Mouse (Mus musculus): ENCODE measurements around the gene Spint5. TPM values are rescaled to one million over a fixed set of nuclear protein-coding genes. Genes with fewer than 3 reads are reported as not detected.
"Not testable (repeated sequence)": the region's sequence is repeated elsewhere in the genome, so short reads cannot be mapped to it uniquely, and the experiment has no call there.

Spint5 gene
- polyA plus RNA-seq, 1 experiment: not detected

- no peak for TF ChIP-seq GATA1 (IDR thresholded peaks at IDR 0.05; ENCODE audit: borderline replicate concordance, low read length)
- no peak for TF ChIP-seq FLI1 (IDR thresholded peaks at IDR 0.05; ENCODE audit: low read length)
Measured at GRCm38 (mm10) chr2:164698201-164698600, 16.9 kb upstream of the Spint5 start, which contains the start of gene Spint4. Spint4 (plus strand) TSS chr2:164698501.

DNA sequence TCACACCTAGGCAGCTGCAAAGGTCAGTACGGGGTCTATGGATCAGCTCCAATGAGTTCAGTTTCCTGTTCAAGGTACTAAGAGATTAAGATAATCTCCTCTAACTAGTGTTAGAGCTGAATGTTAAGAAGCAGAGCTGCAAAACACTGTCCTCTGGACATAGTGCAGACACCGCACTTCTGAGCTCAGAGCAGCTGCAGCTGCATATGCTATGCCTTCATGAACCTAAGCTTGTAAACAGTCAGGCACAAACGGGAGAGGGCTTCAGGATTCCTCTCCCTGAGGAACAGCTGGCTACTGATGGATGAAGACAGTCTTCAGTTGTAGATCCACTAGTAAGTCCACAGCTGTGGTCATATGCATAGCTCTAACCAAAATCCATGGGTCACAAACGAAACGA, 14.1 kb upstream of the Spint5 start:
- Histone ChIP-seq H3K36me3 (replicated peaks; ENCODE audit: low read length) (no peaks in the 10 kb centered on the region), H3K9me3 (peaks cover 8% of the 10 kb centered on the region; the same call in 1 of the 2 replicates), H3K4me3 (replicated peaks) (no peak overlapping the region), H3K27me3 (replicated peaks) (peaks cover 19% of the 10 kb centered on the region), H3K4me1 (peaks cover 5% of the 10 kb centered on the region; the same call in 1 of the 2 replicates)
- TF ChIP-seq FLI1 (IDR thresholded peaks at IDR 0.05; ENCODE audit: low read length) (no peak), GATA1 (IDR thresholded peaks at IDR 0.05; ENCODE audit: borderline replicate concordance, low read length) (no peak)

More at GRCm38 (mm10) chr2:164698201-164698600, 16.9 kb upstream of the Spint5 start, which contains the start of gene Spint4:
- H3K4me1 ChIP-seq: peaks cover 5% of the 10 kb centered on the region; the same call in 1 of the 2 replicates
- H3K9me3 ChIP-seq: no peaks in the 10 kb centered on the region
- H3K4me3 ChIP-seq (replicated peaks): no peak within 1 kb of the TSS
- no peaks in the 10 kb centered on the region for H3K36me3 ChIP-seq (replicated peaks; ENCODE audit: low read length)
- peaks cover 19% of the 10 kb centered on the region for H3K27me3 ChIP-seq (replicated peaks)

- Histone ChIP-seq H3K27me3 (replicated peaks) (peaks cover 19% of the 10 kb centered on the region), H3K4me1 (peaks cover 5% of the 10 kb centered on the region; the same call in 1 of the 2 replicates), H3K36me3 (replicated peaks; ENCODE audit: low read length) (no peaks in the 10 kb centered on the region), H3K4me3 (replicated peaks) (no peak overlapping the region), H3K9me3 (peaks cover 8% of the 10 kb centered on the region; the same call in 1 of the 2 replicates)
- TF ChIP-seq FLI1 (IDR thresholded peaks at IDR 0.05; ENCODE audit: low read length): no peak
- TF ChIP-seq GATA1 (IDR thresholded peaks at IDR 0.05; ENCODE audit: borderline replicate concordance, low read length): no peak
Measured at GRCm38 (mm10) chr2:164701761-164702160, 13.3 kb upstream of the Spint5 start.

- H3K4me3 ChIP-seq (replicated peaks): no peak overlapping the region
Measured at GRCm38 (mm10) chr2:164704235-164704634, 10.9 kb upstream of the Spint5 start.

GRCm38 (mm10) chr2:164705328-164705727, 9.8 kb upstream of the Spint5 start:
- peaks cover 15% of the 10 kb centered on the region for H3K27me3 ChIP-seq (replicated peaks)
- peaks cover 8% of the 10 kb centered on the region; the same call in 1 of the 2 replicates for H3K9me3 ChIP-seq
- no peaks in the 10 kb centered on the region for H3K4me1 ChIP-seq
- H3K4me3 ChIP-seq (replicated peaks): no peak overlapping the region
- no peak for TF ChIP-seq GATA1 (IDR thresholded peaks at IDR 0.05; ENCODE audit: borderline replicate concordance, low read length)
- no peak for TF ChIP-seq FLI1 (IDR thresholded peaks at IDR 0.05; ENCODE audit: low read length)
- H3K36me3 ChIP-seq (replicated peaks; ENCODE audit: low read length): no peaks in the 10 kb centered on the region

More at GRCm38 (mm10) chr2:164704235-164704634, 10.9 kb upstream of the Spint5 start:
- no peak for TF ChIP-seq FLI1 (IDR thresholded peaks at IDR 0.05; ENCODE audit: low read length)
- TF ChIP-seq GATA1 (IDR thresholded peaks at IDR 0.05; ENCODE audit: borderline replicate concordance, low read length): no peak
- H3K9me3 ChIP-seq: peaks cover 8% of the 10 kb centered on the region; the same call in 1 of the 2 replicates
- peaks cover 14% of the 10 kb centered on the region for H3K27me3 ChIP-seq (replicated peaks)
- H3K36me3 ChIP-seq (replicated peaks; ENCODE audit: low read length): no peaks in the 10 kb centered on the region
- peaks cover 5% of the 10 kb centered on the region; the same call in 1 of the 2 replicates for H3K4me1 ChIP-seq

GRCm38 (mm10) chr2:164705991-164706390, 9.1 kb upstream of the Spint5 start:
- TF ChIP-seq FLI1 (IDR thresholded peaks at IDR 0.05; ENCODE audit: low read length): no peak
- Histone ChIP-seq H3K27me3 (replicated peaks) (peaks cover 12% of the 10 kb centered on the region), H3K4me1 (no peaks in the 10 kb centered on the region), H3K4me3 (replicated peaks) (no peak overlapping the region), H3K9me3 (peaks cover 8% of the 10 kb centered on the region; the same call in 1 of the 2 replicates), H3K36me3 (replicated peaks; ENCODE audit: low read length) (no peaks in the 10 kb centered on the region)

GRCm38 (mm10) chr2:164716194-164716786, 1.2 kb downstream of the Spint5 start:
- H3K36me3 ChIP-seq (replicated peaks; ENCODE audit: low read length); H3K4me1 ChIP-seq; H3K4me3 ChIP-seq (replicated peaks); H3K9me3 ChIP-seq: not testable (repeated sequence)
- H3K27me3 ChIP-seq (replicated peaks): peaks cover 18% of the 10 kb centered on the region

DNA sequence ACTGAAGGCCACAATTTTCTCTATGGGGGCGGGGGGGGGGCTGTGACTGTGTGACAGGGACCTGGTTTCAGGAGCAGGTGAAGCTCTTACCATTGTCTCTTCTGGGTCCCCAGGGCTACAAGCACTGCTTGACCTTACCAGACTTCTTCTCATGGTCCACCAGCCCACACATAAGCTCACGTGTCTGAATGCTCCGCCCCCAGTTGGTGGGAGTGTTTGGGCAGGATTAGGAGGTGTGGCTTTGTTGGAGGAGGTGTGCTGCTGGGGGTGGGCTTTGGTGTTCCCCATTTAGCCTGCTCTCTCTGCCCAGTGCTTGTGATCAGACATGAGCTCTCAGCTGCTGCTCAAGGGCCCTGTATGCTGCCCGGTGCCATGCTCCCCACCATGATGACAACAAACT, 8.2 kb downstream of the Spint5 start:
- Histone ChIP-seq H3K27me3 (replicated peaks) (peaks cover 21% of the 10 kb centered on the region), H3K4me3 (replicated peaks) (no peak overlapping the region), H3K36me3 (replicated peaks; ENCODE audit: low read length) (no peaks in the 10 kb centered on the region), H3K9me3 (peaks cover 11% of the 10 kb centered on the region; the same call in 1 of the 2 replicates), H3K4me1 (no peaks in the 10 kb centered on the region)
- TF ChIP-seq FLI1 (IDR thresholded peaks at IDR 0.05; ENCODE audit: low read length) (no peak), GATA1 (IDR thresholded peaks at IDR 0.05; ENCODE audit: borderline replicate concordance, low read length) (no peak)

GRCm38 (mm10) chr2:164725895-164726619, 11.0 kb downstream of the Spint5 start:
- peaks cover 17% of the 10 kb centered on the region for H3K27me3 ChIP-seq (replicated peaks)
- peaks cover 10% of the 10 kb centered on the region; the same call in 1 of the 2 replicates for H3K9me3 ChIP-seq
- TF ChIP-seq FLI1 (IDR thresholded peaks at IDR 0.05; ENCODE audit: low read length) (no peak), GATA1 (IDR thresholded peaks at IDR 0.05; ENCODE audit: borderline replicate concordance, low read length) (no peak)
- H3K4me3 ChIP-seq (replicated peaks): no peak overlapping the region
- no peaks in the 10 kb centered on the region for H3K36me3 ChIP-seq (replicated peaks; ENCODE audit: low read length)
- no peaks in the 10 kb centered on the region for H3K4me1 ChIP-seq

DNA sequence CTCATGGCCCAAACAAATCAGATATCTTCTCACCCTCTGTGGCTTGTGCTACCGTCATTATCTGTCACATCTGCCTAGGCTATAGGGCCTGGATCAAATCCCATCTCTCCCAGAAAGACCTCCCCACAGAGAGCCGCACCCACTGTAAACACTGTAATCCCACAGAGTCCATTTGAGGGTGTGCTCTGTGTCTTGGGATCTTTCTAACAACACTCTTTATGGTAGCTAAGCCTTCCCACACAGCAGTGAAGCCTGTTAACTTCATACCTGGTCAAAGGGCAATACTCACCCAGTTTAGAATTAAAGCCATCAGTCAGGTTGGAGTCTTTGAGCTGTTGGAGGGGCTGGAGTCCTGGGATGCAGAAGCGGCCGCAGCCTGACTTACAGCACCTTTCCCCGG, 16.6 kb downstream of the Spint5 start:
- H3K4me1 ChIP-seq: no peaks in the 10 kb centered on the region
- H3K27me3 ChIP-seq (replicated peaks): peaks cover 49% of the 10 kb centered on the region
- H3K36me3 ChIP-seq (replicated peaks; ENCODE audit: low read length): no peaks in the 10 kb centered on the region
- no peaks in the 10 kb centered on the region for H3K9me3 ChIP-seq
- H3K4me3 ChIP-seq (replicated peaks): no peak overlapping the region
- no peak for TF ChIP-seq GATA1 (IDR thresholded peaks at IDR 0.05; ENCODE audit: borderline replicate concordance, low read length)
- TF ChIP-seq FLI1 (IDR thresholded peaks at IDR 0.05; ENCODE audit: low read length): no peak
